Mouse (Mus musculus) embryo, embryonic 10.5 days (tissue): ENCODE results near the gene Olfr57.
"Not testable (repeated sequence)": the region's sequence is repeated elsewhere in the genome, so short reads cannot be mapped to it uniquely, and the experiment has no call there.

Experiments used
- DNase-seq: peaks from one replicate; pipeline ENCODE4 v3.0.0-alpha.2; 2015; ENCODE audit warnings: low spot score

Gene Olfr57

GRCm38 (mm10) chr10:79028441-79028840 lies at the start of gene Olfr57:
Gene Olfr57, plus strand, starts transcription at chr10:79028741.
- no peak for DNase-seq

GRCm38 (mm10) chr10:78980750-78981149 lies 47.8 kb upstream of the Olfr57 start, which contains the start of gene Olfr1352:
Gene Olfr1352, plus strand, starts transcription at chr10:78981050.
- no peak for DNase-seq

GRCm38 (mm10) chr10:79012172-79012571 lies 16.4 kb upstream of the Olfr57 start, which contains the start of gene Olfr1351:
Gene Olfr1351, plus strand, starts transcription at chr10:79012472.
- DNase-seq, result no peak

- DNase-seq, result not testable (repeated sequence)
These were observed 13.9 kb downstream of the Olfr57 start for GRCm38 (mm10) chr10:79042457-79042856.

GRCm38 (mm10) chr10:79057370-79057769 lies 28.8 kb downstream of the Olfr57 start:
- DNase-seq, result not testable (repeated sequence)
